Mouse (Mus musculus): Measurements from ENCODE around the gene Hsd11b2.

GRCm38 (mm10) chr8:105469816-105470215 lies 48.7 kb upstream of the Hsd11b2 start:
- TF ChIP-seq CTCF (IDR thresholded peaks at IDR 0.05; ENCODE audit: low read depth) (no peak), EP300 (optimal IDR thresholded peaks at IDR 0.05) (no peak)
